Mouse (Mus musculus): ENCODE results near the gene Acat2. TPM values are rescaled to one million over a fixed set of nuclear protein-coding genes. Genes with fewer than 3 reads are reported as not detected.
"Not testable (repeated sequence)": the region's sequence is repeated elsewhere in the genome, so short reads cannot be mapped to it uniquely, and the experiment has no call there.

Gene Acat2
- total RNA-seq, 2 experiments from 2014 or later, result 79.6 to 80.6 TPM

DNA sequence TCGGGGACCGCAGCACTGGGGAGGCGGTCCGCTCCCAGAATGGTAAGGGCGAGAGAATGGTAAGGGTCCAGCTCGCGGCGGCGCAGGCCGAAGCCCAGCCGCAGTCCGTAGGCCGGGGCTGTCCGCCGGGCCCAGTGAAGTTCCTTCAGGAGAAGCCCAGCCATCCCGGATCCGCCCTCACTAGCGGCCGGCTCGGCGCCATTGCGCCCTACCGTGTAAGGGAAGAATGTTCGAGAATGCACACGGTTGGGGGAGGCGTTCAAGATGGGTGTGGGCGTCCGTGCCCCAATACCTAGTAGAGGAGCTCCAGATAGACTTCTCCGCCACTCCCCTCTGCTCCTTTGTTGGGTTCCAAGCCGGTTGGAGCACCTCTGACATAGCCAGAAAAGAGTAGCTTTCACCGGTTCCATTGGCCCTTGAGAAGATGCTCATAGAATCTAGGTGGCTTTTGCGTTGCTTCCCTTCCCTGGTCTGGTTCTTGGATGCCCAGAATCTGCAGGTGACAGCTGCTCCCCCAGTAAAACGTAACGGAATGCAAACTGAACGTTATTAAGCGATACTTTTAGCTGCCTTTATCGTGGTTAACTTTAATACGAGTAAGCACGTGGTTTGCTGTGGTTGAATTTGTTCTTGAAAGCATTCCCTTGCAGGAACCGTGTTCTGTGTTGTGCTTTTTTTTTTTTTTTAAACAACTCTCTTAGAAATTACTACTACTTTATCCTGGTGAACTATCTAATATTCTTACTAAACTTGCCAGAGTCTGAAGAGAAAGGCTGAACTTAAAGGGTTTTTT lies 43.8 kb downstream of the Acat2 start:
- peak; percentile 38 to 56 for DNase-seq (ENCODE audit: low spot score in 2 of 2)
- intact Hi-C loops (cut with DNase I), result loop anchor here (2.0 kb wide), 1 partner anchor 44 kb away; the partner anchor contains the start of gene Acat2

DNA sequence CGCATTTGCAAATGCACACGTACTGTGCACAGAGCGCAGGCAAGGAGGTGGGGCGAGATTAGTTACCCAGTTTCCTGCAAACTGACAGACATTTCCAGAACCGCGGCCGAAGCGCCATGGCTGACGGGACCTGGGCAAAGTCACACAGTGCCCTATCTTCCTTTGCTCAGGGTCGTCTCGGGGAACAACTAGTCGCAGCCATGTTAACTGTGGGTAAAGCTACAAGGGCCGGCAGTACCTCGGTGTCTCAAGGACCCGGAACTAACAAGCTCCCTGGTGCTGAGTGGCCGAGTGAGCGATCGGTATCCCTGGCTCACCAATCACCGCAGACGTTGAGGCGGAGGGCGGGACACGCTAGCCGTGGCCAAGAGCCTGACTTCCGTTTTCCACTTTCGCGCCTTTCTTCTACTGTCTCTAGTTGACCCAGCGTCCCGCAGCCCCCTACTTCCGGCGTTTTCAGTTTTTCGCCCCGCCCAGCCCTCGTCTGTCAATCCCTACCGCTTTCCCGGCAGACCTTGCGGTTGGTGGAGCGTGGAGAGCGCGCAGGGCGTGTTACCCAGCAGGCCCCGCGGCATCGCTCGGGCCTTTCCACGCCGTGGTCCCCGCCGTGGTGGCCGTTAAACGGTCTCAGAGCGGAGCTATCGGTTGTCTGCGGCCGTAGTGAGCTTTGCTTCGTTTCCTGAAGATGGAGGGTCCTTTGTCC lies 44.5 kb downstream of the Acat2 start, which contains the start of gene Mrpl18:
Gene Mrpl18, minus strand, starts transcription at position 465 of the 703 bp plus-strand sequence.
- intact Hi-C loops (cut with DNase I), result loop anchor here (2.0 kb wide), 1 partner anchor 45 kb away; the partner anchor contains the start of gene Acat2

DNA sequence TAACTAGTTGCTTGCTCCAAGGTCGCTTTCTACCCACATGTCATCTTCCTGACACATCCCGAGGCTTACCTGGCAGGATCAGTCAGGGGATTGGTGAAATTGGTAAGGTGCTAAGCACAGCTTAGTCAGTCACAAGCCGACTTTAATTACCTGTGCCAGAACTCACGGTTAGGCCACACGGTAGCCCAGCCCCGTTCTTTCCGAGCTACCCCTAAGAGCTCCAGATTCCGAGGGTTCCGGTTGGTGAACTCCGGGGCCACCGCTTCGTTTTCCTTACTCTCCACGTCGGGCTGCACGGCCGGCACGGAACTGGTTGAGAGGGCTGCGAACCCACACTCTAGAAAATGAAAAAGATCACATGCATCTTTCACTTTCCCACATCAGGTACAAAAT lies 45.1 kb downstream of the Acat2 start, which contains the start of gene Tcp1:
Gene Tcp1, plus strand, starts transcription at position 214 of the 393 bp plus-strand sequence.
- intact Hi-C loops (cut with DNase I), result no loop called here
- no peak for DNase-seq (ENCODE audit: low spot score in 2 of 2)

More for the DNA sequence above, 44.5 kb downstream of the Acat2 start, which contains the start of gene Mrpl18:
- peak; percentile 99 to 100 for DNase-seq (ENCODE audit: low spot score in 2 of 2)

DNA sequence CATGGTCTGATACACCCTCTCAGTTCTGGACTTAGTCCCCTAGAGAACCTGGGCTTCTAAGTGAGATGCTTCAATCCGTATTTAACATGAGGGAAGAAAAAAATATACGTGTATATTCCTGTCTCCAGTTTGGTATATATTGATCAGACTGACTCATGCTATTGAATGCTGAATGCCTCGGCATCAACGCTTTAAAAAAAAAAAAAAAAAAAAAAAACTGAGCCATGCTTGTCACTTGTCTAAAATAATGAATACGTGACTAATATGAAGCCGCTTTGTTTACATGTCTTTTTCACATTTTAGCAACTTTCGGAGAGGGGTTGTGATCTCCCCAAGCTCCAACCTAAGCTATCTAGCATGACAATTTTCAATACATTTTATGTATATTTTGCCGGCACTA lies 50.2 kb downstream of the Acat2 start:
- intact Hi-C loops (cut with DNase I), result no loop called here
- DNase-seq (ENCODE audit: low spot score in 2 of 2), result no peak

DNA sequence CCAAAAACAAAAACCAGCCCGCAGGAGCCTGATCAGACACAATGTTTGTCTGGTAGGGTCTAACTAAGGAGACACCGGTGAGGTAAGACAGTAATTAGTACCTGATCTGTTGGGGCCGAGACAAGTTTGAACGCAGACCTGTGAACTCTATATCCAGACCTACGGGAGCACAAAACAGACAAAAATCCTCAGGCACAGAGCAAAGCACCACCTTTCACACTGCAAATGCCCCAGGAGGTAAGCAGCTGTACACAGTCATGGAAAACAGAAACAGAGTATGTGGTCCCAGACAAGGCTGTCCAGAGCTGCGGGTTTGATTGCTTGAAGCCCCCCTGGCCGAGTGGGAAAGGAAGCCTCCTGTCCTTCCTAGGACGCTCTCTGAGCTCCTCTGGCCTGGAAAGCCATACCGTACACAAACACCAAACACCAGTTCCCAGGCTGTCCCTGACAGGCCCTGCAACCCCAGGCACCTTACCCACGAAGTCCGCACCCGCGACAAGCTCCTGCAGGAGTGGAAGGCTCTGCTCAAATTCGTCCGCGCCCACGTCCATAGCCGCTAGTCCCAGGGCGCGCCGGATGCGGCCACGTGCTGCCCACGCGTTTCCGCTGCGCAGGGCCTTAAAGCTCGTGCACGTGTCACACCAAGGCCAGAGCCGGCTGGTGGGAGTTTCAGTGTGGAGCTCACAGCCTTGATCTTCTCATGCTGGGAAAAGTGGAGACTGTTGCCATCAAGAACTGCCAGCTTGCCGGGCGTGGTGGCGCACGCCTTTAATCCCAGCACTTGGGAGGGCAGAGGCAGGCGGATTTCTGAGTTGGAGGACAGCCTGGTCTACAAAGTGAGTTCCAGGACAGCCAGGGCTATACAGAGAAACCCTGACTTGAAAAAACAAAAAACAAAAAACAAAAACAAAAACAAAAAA lies 50.9 kb downstream of the Acat2 start, which contains the start of gene Pnldc1:
Gene Pnldc1, minus strand, starts transcription at position 870 of the 920 bp plus-strand sequence.
- no peak for DNase-seq (ENCODE audit: low spot score in 2 of 2)
- intact Hi-C loops (cut with DNase I), result no loop called here

DNA sequence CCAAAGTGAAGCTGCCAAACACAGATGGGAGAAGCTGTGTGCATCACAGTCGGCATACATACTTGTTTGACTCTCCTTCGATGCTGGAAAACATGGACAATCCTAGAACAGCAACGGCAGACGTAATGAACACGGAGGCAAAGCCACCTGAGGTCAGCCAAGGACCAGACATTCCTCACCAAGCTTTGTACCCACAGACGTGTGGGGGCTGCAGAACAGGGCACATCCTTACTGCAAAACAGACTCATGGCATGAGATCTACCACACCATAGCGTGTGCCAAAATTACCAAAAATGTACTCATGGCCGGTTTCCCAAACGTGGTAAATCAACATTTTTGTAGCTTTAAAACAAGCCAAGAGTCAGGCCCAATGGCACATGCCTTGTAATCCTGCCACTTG lies 54.1 kb downstream of the Acat2 start:
- intact Hi-C loops (cut with DNase I), result no loop called here
- DNase-seq (ENCODE audit: low spot score in 2 of 2), result no peak

DNA sequence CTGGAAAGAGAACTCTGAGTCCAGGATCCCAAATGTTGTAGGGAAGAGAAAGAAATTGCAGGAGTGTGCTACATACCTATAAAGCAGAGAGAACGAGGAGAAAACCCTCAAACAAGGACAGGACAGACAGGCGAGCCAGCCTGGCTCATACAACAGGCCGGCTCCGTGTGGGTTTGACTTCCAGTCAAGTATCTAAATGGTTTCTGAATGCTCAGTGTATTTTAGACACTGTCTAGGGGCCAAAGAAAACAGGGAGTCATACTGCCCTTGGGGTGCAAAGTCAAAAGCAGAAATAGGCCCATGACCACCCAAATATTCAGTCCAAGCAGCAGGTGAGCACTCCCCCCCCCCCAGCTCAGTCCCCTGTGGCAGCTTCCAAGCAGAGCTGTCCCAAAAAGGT lies 54.7 kb downstream of the Acat2 start:
- intact Hi-C loops (cut with DNase I), result no loop called here
- no peak for DNase-seq (ENCODE audit: low spot score in 2 of 2)

DNA sequence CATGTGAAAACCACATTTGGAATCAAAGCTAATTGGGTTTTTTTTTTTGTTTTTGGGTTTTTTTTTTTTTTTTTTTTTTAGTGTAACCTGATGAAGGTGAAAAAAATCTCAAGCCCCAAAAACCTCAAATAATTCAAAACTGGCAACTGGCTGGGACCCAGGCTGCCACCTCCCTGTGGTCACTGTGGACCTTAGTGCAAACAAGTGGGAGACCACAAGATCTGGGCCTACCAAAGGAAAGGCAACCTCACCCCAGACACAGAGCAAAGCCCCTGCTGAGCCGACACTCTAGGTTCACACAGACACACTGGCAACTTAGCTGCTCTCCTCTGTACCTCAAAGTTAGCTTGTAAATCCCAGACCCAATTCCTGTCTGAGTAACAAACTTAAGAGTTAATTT lies 56.2 kb downstream of the Acat2 start:
- intact Hi-C loops (cut with DNase I), result no loop called here
- DNase-seq (ENCODE audit: low spot score in 2 of 2), result no peak

DNA sequence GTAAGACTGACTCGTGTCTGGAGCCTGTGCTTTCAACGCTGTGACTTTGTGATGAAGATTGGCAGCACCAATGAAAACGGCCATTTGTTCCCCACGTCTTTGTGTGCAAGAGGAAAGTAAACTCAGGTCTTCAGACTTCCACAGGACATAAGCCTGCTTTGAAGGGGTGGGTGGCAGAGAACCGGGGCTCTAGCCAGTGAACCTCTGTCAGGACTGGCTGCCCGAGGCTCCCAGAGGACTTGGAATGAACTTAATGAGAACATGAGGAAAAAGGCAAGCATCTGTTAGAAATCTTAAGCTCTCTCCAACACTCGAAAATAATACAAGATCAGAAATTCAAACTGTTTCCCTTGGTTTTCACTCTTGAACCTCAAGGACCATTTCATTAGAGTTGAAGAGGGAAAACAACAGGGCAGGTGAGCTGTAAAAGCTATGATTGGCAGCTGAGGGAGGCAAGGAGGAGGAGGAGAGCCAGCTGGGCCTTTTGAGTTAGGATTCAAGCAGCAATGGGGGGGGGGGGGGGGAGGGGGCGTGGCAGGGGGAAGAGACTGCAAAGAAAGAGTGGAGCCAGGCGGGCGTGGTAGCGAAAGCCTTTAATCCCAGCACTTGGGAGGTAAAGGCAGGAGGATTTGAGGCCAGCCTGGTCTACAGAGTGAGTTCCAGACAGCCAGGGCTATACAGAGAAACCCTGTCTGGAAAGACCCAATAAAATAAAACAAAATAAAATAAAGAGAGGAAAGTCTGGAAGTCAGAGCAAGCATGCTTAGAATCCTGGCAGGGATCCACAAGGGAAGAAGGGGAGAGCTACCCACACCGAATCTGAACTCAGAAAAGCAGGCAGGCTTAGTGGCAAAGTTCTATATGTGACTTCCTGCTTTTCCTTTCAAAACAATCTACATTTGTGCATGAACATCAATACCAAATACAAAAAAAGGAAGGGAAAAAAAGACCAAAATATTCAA lies 56.9 kb downstream of the Acat2 start:
- intact Hi-C loops (cut with DNase I), result no loop called here
- no peak for DNase-seq (ENCODE audit: low spot score in 2 of 2)

DNA sequence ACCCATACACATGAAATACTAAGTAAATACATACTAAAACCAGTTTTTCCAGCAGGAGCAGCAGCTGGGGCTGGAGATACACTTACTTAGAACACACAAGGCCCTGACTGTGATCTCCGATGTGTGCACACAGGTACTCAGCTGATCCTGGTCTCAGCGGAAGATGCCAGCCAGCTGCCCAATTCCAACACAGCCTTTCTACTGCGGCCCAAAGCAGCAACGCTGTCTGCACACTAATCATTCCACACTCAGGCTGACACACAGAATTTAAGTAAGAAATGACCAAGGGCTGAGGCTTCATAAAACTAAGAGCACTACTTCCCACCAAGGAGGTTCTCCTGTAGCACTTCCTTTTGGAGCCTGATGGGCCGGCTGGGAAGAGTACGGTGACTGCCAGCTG lies 58.3 kb downstream of the Acat2 start:
- no peak for DNase-seq (ENCODE audit: low spot score in 2 of 2)
- intact Hi-C loops (cut with DNase I), result no loop called here

DNA sequence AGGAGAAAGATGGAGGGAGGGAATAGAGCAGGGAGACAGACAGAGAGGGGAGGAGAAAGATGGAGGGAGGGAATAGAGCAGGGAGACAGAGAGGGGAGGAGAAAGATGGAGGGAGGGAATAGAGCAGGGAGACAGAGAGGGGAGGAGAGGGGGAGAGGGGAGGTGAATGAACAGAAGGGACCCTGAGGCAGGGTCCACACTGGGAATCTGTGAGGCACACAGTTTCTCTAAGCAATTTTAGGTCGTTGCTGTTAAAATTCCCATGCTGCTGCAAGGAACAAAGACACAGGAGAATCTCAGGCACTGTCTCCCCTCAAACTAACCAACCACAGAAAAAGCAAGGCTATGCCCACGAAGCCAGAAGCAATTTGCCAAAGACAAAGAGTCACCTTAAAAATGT lies 61.9 kb downstream of the Acat2 start:
- intact Hi-C loops (cut with DNase I); DNase-seq (ENCODE audit: low spot score in 2 of 2): not testable (repeated sequence)

DNA sequence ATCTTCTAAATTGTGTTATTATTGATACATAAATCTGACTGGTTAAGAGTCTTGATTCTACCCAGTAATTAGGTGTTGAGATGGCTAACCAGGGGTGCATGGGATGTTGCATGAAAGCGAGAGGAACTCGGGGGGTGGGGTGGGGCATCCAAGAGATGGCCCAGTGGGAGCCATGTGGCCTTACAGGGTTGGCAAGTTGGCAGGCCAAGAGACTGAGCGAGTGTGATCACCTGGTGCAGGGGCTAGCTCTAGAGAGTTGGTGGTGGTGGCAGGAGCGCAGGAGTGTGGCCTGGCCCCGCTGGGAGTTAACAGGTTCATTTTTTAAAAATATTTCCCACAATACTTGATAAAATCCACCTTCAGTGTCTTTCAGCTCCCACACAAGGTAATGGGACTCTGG lies 62.9 kb downstream of the Acat2 start:
- intact Hi-C loops (cut with DNase I), result no loop called here
- DNase-seq (ENCODE audit: low spot score in 2 of 2), result no peak

Other genes starting within 250 kb of the Acat2 start
- 10 to 100 TPM; 25.8 to 25.9 TPM for gene Igf2r, start 191.1 kb downstream of the Acat2 start, total RNA-seq (2021)
- gene Mas1, start 92.6 kb downstream of the Acat2 start, total RNA-seq (2021), result 10 to 100 TPM; 25.5 to 26.0 TPM
- under 1 TPM; 0.29 to 0.44 TPM for gene Mrgprh, start 84.7 kb downstream of the Acat2 start, total RNA-seq (2021)
- gene Pnldc1, start 50.5 kb downstream of the Acat2 start, total RNA-seq (2021), result 1 to 10 TPM; 1.8 to 5.8 TPM
- 100 to 1,000 TPM; 204 to 211 TPM for gene Tcp1, start 45.0 kb downstream of the Acat2 start, total RNA-seq (2021)
- gene Mrpl18, start 44.4 kb downstream of the Acat2 start, total RNA-seq (2021), result 10 to 100 TPM; 55.1 to 58.4 TPM
- gene Acat3, start 20.1 kb downstream of the Acat2 start, total RNA-seq (2021), result 1 to 10 TPM; 2.1 to 2.9 TPM
- 10 to 100 TPM; 52.5 to 55.5 TPM for gene Wtap, start 33.4 kb upstream of the Acat2 start, total RNA-seq (2021)
- gene Sod2, start 46.1 kb upstream of the Acat2 start, total RNA-seq (2021), result 100 to 1,000 TPM; 268 to 271 TPM
- gene Gpr31b, start 91.5 kb upstream of the Acat2 start, total RNA-seq (2021), result under 1 TPM in 1 of 2 experiments, not detected in 1; 0.55 TPM
- under 1 TPM in 1 of 2 experiments, not detected in 1; 0.23 TPM for gene Tcp10b, start 100.4 kb upstream of the Acat2 start, total RNA-seq (2021)
- gene Unc93a, start 171.1 kb upstream of the Acat2 start, total RNA-seq (2021), result not detected